Mouse (Mus musculus) heart, postnatal 10 days (tissue): ENCODE measurements at regions not wholly inside any gene's neighbourhood (a gene's known extent, or its start where the extent isn't known, plus 50 kb on each side); places are given as distances from the start of the nearest gene placed in this dataset.
"Not testable (repeated sequence)": the region's sequence is repeated elsewhere in the genome, so short reads cannot be mapped to it uniquely, and the experiment has no call there.

Experiments
- DNase-seq, 2 experiments: peaks; one replicate each; pipeline ENCODE4 v3.0.0; 2021
- intact Hi-C: fragments of 180-260 bp; cut with DNase I; formaldehyde crosslinking; loops from one replicate; pipeline ENCODE4 v1.15.1; 2025

DNA sequence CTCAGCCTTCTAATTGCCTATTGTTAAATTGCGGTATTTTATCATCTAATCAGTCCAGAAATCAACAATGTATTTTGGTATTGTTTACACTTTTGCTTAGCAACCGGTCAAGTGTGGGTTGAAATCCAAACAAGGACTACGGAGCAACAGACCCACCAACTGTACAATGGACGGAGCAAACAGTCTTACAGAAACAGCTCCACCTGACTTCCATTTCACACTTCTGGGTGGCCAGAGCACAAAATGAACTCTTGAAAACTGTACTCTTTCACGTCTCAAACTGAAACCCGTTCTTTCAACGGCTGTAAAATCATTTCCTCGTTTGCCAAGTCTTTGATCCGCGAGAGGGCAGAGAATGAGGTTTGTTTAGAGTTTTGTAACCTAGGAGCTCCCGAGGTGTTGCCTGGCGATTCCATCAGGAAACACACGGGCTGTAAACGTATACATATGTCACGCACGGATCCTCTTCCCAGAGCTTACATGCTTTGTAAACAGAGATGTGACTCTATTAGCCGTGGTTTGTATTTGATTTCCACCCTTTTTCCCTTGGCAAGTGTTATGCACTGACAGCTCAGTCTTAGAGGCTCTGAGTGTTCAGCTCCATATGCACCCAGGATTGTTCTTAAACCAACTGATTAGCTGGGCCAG, 258.3 kb downstream of the Etnk1 start:
- no peak for DNase-seq
- intact Hi-C loops, result no loop called here

DNA sequence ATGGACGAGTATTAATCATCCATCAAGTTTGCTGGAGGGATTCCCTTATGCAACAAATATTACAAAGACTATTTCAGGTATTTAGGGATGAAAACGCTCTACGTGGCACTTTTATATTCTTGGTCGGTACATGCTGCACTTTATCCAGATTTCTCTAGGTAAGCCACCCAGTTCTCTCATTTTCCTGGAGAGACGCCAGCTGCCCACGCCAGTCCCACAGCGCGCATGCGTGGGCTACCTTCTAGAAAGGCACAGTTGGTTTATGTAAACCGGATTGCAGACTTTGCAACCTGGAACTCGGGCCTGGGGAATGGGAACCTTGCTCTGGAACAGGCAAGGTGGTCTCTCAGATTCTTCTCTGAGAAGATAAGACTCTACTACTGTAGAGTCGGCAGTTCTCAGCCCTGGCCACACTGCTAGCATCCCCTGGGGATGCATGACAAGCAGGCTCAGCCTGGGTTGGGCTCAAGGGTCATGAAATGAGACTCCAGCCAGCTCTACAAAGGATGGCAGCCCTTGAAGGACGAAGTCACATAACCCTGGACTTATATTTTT, 265.0 kb downstream of the Etnk1 start:
- intact Hi-C loops, result no loop called here

DNA sequence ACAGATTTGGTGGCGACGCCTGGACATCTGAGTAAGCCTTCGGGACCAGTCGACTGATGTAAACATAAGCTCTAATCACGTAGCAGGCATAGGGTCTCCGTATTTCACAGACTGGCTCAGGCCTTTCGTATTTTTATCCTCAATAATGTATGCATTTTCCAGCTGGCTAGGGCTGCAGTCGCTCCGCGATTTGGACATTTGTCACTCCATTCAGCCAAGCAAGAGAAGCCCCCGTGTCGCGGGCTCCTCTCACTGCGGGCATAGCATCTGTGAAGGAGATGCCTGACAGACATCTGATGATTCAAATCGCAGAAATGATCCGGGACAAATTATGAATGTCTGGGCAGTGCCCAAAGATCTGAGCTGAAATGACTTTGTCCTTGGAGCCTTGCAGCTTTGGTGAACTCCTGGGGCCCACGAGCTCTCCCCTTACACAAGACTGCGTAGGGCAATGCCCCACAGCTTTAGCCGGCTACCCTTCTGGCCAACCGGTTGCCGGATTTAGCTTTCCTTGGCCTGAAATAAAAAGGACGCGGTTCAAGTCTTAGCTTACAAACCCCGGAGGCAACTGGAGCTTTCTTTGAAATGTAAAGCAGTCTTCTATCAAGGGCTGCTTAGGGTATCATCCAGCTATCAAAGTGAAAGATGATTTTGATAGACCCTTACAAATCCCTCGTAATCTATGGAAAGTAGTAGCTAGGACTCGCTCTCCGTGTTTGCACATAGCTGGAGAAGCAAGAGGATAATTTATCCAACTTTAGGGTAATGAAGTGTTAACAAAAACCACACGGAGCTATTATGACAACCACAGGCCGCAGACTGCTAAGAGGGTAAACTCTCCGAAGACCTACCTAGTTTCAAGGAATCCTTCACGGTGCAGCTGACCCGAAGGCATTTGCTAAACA, 270.6 kb downstream of the Etnk1 start:
- intact Hi-C loops, result no loop called here

More for the DNA sequence above, 265.0 kb downstream of the Etnk1 start:
- no peak for DNase-seq

DNA sequence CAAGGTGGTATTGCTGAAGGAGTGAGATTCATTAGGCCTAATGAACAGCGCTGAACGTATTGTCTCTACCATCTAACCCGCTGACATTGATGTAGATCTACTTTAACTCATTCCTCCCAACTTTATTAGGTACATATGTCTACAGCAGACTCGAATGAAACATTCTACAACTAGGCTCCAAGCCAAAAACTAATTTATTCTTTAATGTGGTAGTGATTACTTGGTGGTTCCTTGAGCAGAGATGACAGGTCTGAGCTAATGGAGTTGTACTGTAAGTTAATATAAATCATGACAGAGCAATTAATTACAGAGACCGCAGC, 271.2 kb downstream of the Etnk1 start:
- intact Hi-C loops, result no loop called here
- no peak for DNase-seq

More for the DNA sequence above, 270.6 kb downstream of the Etnk1 start:
- no peak for DNase-seq

DNA sequence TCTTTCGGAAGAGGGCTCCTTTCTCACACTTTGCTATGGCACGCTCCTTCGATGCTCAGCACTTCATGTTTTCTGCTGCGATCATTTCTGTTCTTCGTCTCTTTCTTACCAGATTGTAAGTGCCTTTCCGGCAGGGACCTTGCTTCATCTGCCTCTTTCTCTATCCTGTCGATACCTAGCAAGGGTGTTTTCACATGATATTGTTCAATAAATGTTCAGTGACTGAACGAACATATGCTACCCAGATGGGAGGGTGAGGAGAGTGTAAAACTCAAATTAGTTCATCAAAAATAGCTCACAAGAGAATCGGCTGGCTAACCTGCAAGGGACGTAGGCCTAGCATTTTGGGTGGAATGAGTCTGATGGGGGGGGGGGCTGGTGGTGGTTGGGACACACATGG, 272.5 kb downstream of the Etnk1 start:
- no peak for DNase-seq
- intact Hi-C loops, result no loop called here

DNA sequence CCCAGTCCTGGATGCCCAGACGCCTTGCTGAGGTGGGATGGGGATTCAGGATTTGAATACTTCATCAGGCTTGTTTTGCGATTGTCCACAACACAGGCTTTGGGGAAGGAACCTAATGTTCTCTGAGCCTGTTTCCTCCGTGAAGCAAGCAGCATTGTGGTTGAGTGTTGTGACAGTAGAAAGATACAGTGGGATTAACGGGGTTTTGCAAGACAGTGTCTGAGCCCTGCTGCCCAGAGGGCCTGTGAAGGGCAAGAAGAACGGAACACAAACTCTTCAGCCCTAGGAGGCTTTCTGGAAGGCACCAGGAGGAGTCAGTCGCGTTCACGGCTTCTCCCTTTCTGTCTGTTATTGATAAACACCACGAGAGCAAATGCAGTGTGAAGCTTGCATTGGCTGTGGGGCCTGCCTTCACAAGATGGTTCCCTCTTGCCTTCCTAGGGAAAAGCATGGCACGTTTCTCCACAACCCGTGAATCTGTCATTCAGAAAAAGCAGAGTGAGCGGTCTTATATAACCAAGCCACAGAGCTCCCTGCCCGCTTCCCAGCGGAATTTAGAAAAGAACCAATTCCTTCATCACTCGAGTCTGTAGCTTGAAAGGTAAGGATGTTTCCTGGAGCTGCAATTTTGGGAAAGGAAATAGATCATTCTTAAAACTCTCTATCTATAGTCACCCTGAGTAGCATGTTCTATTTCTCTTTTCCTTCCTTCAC, 273.4 kb downstream of the Etnk1 start:
- intact Hi-C loops, result no loop called here
- no peak for DNase-seq

DNA sequence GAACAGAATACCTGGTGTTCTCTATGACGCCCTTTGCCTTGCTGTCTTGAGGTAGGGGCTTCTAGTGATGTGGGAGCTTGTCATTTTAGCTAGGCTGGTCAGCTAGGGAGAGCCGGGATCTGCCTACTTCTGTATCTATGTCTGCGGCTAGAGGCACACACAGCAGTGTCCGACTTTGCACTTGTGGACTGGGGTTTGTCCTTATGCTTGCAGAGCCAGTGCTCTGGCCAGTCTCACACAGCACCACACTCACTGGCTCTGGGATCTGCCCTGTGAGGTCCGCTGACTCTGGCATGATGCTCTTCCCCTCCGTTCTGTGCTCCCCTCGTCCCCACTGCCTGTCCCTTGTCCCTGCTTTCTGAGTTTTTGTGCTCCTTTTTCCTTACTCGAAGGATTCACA, 275.3 kb downstream of the Etnk1 start:
- intact Hi-C loops, result no loop called here
- no peak for DNase-seq

DNA sequence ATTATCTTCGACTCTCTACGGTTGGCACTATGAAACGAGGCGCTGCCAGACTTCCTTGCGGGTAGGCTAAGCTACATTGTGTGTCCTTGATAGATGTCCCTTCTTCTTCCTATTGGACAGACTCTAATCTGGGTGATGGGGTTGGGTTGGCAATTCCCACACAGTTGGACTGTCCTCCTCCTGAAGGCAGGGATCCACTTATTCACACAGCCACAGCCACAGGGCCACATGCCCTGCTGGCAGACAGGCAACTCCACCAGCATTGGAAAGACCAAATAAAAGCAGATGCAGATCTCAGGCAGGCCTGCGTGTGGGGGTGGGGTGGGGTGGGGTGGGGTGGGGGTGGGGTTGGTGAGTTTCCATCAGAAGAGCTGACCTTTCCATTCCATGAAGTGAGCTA, 276.4 kb downstream of the Etnk1 start:
- DNase-seq, result no peak
- intact Hi-C loops, result no loop called here

DNA sequence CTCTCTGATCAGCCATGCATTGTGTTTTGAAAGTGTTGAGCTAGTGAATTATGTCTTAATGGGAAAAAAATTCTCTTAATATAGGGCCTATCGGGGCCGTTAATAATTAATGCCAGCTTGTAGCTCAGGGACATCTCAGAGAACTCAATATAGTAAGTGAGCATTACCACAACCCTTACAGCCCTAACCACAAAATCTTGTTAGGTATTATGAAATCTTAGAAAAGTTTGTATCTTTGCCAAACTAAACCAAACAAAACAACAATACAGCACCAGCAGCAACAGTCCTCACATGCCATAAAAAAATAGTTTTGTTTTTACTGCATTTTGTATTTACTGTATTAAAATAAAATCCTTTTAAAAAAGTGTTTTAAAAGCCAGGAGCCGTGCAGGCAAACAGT, 277.8 kb downstream of the Etnk1 start:
- no peak for DNase-seq
- intact Hi-C loops, result no loop called here

DNA sequence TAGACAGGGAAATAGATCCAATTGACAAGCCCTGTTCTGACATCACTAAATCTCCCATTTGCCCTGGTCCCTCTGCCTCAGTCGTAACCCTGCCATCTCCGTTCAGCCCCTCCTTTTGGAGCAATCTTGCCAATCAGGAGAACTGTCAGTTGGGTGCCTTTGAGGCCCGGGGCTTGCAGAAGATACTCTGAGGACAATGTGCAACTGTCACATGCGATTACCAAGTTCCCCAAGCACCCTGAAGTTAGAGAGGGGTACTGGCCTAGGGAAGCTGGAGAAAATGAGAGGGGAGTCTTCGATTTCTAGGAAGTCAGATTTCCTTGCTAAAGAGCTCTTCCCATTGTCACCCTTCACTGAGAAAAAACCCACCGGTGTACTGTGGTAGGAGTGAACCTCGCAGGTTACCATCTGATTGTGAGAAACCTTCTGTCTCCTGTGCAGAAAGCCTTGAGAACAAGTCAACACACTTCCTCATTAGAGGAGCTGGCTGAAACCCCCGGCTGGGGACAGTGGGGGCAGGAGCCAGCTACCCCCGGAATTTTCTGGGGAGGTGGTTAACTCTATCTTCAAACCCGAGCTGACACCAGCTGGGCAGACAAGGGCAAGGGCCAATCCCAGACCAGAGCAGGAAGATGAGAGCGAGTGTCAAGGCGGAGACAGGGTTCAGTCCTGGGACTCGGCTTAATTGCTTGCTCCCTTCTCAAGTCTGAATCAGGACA, 279.0 kb downstream of the Etnk1 start:
- intact Hi-C loops, result no loop called here
- no peak for DNase-seq

DNA sequence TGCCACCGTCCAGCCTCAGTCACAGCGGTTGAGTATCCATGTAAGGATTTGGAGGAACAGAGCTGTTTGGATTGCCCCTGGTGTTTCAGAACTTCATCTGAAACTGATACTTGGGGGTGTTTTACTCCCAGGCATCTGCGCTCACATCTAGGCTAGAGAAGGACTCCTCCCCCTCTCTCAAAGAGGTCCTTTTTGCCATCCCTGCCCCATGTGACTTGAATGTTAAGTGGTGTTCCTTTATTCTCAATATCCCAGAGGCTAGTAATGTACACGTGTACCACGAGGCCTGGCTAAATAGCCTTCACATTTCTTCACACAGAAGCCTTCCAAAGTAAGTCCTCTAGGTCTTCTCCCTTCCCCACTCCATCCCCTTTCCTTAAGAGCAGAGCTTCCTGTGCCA, 280.0 kb downstream of the Etnk1 start:
- intact Hi-C loops, result no loop called here
- DNase-seq, result no peak

DNA sequence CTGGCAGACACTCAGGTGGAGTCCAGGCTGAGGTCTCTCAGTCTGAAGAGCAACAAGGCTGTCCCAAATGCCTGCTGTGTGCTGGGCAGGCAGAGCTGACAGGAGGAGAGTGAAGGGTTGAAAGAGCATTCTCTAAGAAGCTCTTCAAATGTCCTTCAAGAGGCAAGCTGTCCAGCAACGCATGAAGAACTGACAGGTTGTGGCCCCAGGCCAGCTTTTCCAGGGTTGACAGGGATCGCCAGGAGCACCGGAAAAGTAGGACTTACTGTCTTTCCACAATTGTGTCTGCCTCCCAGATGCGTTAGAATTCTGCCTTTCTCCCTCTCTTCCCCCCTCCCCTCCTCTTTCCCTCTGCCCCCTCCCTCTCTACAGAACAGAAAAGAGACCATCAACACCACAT, 282.1 kb downstream of the Etnk1 start:
- intact Hi-C loops, result no loop called here
- no peak for DNase-seq

DNA sequence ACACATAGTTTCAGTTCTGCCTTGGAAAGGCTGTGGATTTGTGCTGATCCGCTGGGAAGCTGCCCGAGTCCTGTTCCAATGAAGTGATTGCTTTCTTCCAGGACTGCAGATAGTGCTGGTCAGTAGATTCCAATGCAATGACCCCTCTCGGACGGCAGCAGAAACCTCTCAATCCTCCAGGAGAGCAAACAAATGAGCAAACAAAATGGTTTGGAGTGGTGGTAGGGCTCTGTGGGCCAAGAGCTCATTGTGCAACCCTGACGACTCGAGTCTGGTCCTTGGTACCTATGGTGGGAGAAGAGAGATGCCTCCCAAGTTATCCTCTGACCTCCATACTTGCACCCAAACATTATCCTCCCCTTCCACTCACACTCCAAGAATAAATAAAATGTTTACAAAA, 284.8 kb downstream of the Etnk1 start:
- intact Hi-C loops, result no loop called here

DNA sequence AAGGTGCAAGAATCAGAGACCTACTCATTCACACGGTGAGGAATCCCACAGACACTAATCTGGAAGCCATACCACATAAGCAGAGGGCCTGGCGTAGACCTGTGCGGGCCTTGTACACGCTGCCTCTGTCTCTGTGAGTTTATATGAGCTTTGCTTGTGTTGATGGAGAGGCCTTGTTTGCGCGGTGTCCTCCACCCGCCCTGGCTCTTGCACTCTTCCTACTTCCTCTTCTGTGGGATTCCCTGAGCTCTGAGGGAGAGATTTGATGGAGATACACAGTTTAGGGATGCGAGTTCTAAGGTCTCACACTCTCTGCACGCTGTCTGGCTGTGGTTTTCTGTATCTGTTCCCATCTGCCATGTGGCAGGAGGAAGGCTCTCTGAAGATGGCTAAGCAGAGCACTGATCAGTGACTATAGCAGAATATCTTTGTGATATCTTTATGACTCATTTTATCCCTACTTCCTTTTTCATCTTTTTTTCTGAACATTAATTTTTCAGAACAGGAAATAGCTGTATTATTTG, 287.7 kb downstream of the Etnk1 start:
- no peak for DNase-seq
- intact Hi-C loops, result no loop called here

More for the DNA sequence above, 284.8 kb downstream of the Etnk1 start:
- peak; percentile 5 to 6 for DNase-seq

DNA sequence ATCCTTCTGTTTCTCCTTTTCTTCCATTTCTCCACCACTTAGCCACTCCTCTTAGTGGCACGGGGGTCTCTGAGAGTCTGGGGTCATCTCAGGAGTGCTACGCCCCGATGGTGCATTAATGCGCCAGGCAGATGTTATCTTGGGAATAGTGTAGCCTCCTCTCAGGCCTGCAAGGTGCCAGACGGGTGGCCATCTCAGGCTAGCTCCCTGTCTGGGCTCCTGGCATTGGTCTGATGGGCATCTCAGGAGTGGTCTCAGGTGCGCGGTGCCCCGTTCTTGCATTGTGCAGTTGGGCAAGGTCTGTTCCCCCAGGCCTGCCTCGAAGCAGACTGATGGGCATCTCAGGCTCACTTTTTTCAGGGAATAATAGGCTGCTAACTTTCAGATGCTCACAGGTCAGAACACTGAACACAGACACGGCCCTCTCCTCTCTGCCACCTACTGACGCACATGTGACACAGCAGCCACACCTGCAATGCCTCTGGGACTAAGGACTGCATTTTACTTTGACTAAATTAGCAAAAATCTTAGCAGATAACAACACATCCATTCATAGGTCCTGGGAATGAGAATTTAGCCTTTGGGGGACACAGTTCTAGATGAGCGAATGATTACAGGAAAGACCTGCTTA, 298.0 kb downstream of the Etnk1 start:
- intact Hi-C loops, result loop anchor here (2.0 to 10.0 kb wide), 2 partner anchors 140 to 246 kb away; no protein-coding TSS in a partner anchor
- no peak for DNase-seq

DNA sequence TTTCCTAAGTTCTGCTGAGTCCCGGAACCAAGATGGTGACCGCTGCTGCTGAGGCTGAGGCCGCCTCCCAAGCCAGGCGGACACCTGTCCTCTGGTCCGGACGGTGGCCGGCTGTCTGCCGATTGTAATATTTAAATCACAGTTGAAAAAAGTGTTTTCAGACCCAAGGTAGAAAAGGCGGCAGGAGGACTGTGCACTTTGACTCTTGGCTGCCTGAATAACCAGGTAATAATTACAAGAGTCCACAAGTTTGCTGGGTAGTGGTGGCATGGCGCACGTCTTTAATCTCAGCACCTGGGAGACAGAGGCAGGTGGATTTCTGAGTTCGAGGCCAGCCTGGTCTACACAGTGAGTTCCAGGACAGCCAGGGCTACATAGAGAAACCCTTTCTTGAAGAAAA, 305.7 kb downstream of the Etnk1 start:
- intact Hi-C loops, result not testable (repeated sequence)

DNA sequence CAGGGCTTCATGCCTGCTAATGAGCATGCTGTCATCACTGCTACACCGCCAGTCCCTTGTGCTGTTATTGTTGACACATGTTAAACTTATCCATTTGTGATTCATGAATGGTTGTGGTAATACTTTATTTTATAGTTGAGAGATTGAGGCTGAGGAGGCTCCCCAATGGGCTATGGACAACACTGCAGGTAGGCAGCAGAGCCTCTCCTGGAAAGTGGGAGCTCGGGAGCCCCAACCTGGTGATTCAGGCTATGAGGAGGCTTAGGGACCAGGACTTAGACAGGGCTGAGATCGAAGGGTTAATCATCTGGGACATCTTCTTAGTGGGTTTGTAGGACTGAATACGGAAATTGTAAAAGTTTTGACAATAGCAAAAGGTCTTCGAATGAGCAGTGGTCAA, 307.4 kb downstream of the Etnk1 start:
- intact Hi-C loops, result no loop called here
- no peak for DNase-seq

More for the DNA sequence above, 305.7 kb downstream of the Etnk1 start:
- not testable (repeated sequence) for DNase-seq

DNA sequence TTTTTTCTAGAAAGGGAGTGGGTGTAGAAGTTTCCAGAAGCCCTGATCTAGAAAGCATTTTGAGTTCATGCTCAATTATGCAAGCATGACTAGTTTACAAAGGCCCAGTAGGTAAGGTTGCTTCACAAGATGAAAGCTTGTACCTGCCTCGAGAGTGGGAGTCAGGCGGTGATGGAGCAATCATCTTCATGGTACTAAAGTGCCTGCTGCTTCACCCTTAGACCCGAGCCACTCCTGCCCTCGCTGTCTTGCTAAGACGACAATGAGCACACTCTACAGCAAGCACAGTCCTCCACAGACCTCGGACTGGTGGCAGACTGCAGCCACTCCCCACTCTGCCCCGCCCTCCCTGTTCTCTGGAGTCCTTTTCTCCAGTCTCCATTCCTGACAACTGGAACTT, 308.3 kb downstream of the Etnk1 start:
- DNase-seq, result no peak
- intact Hi-C loops, result no loop called here

DNA sequence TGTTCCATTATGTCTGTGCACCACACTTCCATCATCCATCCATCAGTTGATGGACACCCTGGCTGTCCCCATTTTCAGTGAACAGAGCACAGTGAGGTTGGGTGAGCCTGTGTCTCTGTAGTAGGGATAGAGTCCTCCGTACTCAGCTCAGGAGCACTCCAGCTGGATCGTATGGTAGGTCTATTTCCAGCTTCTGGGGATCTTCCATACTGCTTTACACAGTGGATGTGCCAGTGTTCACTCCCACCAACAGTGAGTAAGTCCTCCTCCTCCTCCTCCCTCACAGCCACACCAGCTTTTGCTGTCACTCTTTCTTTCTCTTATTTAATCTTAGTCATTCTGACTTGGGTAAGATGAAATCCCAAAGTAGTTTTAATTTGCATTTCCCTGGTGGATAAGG, 310.4 kb downstream of the Etnk1 start:
- intact Hi-C loops, result no loop called here
- no peak for DNase-seq

DNA sequence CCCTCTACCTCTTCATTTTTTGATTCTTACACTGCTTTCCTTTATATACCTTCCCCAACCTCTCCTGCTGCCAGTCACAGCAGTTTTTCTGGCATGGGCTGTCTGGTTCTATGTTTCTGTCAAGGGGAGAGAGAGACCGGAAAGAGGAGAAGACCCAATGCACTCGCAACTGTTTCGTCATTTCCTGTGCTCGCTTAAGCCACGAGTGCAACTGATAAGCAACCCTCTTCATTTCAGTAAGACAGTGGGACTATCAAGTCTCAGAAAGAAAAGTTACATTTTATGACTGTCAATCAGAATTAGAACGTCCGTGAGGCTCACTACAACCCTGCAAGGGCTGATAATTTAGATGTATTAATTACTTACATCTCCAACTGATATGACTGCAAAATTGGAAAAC, 312.2 kb downstream of the Etnk1 start:
- intact Hi-C loops, result no loop called here
- DNase-seq, result no peak
